Mouse (Mus musculus) heart, postnatal 25 days (tissue): ENCODE data around the gene Celf2. TPM values are rescaled to one million over a fixed set of nuclear protein-coding genes. Genes with fewer than 3 reads are reported as not detected.

Experiments
- DNase-seq: peaks from one replicate; pipeline ENCODE4 v3.0.0; 2022; ENCODE audit warnings: low spot score
- intact Hi-C: fragments of 180-260 bp; cut with DNase I; formaldehyde crosslinking; loops from one replicate; pipeline ENCODE4 v1.15.1; 2025
- total RNA-seq, 2 experiments: library from RNA; stranded (reverse); gene quantifications; 2 replicates each; pipeline ENCODE4 v1.2.3; 2021

Celf2 gene
- total RNA-seq, 2 experiments from 2014 or later: 63.1 to 72.7 TPM

GRCm38 (mm10) chr2:6673418-6673817, 835.9 kb downstream of the Celf2 start:
- intact Hi-C loops: no loop called here
- DNase-seq: no peak

DNA sequence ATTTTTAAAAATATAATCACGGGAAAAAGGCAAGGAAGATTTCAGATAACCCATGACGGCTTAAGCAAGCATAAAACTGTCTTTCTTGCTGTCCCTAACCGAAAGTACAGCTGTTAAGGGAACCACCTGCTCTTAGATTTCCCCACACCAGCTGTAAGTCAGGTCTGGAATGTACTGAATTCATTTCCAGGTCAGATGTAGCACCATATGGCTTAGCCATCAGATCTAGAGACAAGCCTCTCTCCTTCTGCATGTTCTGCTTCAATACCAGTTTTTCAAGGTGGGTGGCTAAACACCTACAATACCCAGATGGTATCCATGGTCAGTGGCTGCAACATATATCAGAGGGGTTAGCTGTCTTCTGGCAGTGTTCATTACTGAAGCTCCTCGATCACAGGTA, 841.8 kb downstream of the Celf2 start:
- intact Hi-C loops: no loop called here
- DNase-seq: no peak

- no peak for DNase-seq
- intact Hi-C loops: no loop called here
Observed at GRCm38 (mm10) chr2:6659834-6660233, 849.5 kb downstream of the Celf2 start.

DNA sequence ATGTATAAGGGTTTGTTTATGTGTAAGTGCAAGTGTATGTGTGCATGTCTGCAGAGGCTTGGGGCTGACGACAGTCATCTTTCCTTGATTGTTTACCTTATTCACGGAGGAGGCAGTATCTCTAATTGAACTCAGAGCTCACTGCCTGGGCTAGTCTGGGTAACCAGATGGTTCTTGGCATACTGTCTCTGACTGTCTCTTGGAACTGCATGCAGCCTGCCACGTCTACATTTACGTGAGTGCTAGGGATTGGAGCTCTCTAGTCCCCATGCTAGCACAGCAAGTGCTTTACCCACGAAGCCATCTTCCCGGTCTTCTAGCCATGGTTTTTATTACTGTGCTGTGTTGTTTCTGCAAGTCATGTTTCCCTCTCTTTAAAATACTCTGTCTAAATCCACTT, 855.6 kb downstream of the Celf2 start:
- no peak for DNase-seq
- intact Hi-C loops: no loop called here

- no peak for DNase-seq
- intact Hi-C loops: no loop called here
Observed at GRCm38 (mm10) chr2:6651697-6652096, 857.7 kb downstream of the Celf2 start.

DNA sequence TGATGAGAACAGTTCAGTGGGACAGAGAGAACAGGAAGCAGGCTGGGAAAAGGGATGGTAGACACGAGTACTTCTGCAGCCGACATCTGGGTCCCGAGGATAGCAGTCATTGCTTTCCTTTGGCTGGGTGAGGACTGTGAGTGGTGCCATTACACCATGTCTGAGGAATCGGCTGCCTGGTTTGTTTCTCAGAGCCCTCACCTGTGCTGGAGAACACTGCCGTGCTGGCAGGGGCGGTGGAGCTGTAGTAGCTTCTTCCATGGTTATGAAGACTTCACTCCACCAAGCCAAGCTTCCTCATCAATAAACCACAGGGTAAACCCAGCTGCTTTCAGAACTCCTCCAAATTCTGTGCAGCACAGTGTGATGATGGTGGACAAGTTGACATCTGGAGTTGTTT, 860.5 kb downstream of the Celf2 start:
- intact Hi-C loops: no loop called here
- DNase-seq: no peak

DNA sequence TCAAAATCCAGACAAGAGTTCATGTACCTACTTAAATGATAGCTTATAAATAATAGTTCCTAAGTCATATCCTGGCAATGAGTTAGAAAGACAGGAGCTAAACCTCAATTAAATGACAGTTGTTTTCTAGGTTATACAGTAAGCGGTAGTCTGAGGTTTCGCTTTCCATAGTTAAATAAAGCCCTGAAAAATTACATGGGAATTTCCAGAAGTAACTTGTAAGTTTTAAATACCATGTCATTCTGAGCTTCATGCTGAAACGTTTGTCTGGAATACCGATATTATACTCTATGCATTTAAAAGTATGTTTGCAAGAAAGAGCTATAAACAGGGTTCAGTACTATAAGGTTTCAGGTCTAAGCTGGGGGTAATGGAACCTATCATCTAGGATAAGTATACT, 862.3 kb downstream of the Celf2 start:
- DNase-seq: no peak
- intact Hi-C loops: no loop called here

- intact Hi-C loops: no loop called here
- no peak for DNase-seq
Observed at GRCm38 (mm10) chr2:6646325-6646724, 863.0 kb downstream of the Celf2 start.

- intact Hi-C loops: no loop called here
- DNase-seq: no peak
Observed at GRCm38 (mm10) chr2:6642222-6642850, 867.0 kb downstream of the Celf2 start.

- DNase-seq: no peak
- intact Hi-C loops: no loop called here
Observed at GRCm38 (mm10) chr2:6639370-6639769, 870.0 kb downstream of the Celf2 start.

- intact Hi-C loops: no loop called here
- DNase-seq: no peak
Observed at GRCm38 (mm10) chr2:6637147-6637546, 872.2 kb downstream of the Celf2 start.

- DNase-seq: no peak
- intact Hi-C loops: no loop called here
Observed at GRCm38 (mm10) chr2:6634899-6635298, 874.5 kb downstream of the Celf2 start.

- DNase-seq: no peak
- intact Hi-C loops: no loop called here
Observed at GRCm38 (mm10) chr2:6633115-6633514, 876.2 kb downstream of the Celf2 start.

- no peak for DNase-seq
- intact Hi-C loops: no loop called here
Observed at GRCm38 (mm10) chr2:6623802-6624201, 885.6 kb downstream of the Celf2 start.

- intact Hi-C loops: no loop called here
- DNase-seq: no peak
Observed at GRCm38 (mm10) chr2:6622082-6622481, 887.3 kb downstream of the Celf2 start.

DNA sequence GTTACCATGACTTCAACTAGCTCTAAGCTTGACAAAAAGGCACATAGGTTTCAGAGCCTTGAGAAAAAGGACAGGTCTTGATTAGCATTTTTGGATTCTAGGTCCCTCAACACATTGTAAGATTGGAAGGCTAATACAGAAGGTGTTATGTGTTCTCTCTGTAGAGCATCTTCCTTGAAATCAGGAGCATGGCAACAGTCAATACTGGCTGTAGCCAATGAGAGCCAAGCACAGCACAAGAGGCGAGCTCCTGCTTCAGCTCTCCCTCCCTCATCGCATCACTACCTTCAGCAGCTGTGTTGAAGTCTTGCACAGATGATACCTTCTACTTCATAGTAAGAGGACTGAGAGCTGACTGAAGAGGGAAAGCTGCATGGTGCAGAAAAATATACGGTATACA, 890.5 kb downstream of the Celf2 start:
- DNase-seq: no peak
- intact Hi-C loops: no loop called here

DNA sequence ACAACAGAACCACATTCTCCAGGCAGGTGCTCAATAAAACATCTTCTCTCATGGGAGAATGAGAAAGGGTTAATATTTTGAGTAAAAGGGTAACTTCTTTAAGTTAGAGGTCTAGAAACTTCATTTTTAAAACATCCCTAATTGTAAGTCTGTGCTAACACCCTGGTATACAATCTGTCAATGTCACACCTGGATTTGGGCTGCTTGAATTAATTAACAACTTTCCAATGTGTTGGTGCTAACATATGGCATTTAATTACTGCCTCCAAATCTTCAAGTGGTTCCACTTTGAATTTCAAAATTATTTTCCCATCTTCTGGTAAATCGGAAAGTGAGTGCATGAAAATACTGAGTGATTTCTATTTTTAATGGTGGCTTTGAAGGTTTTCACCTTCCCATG, 890.9 kb downstream of the Celf2 start:
- intact Hi-C loops: no loop called here
- DNase-seq: no peak

DNA sequence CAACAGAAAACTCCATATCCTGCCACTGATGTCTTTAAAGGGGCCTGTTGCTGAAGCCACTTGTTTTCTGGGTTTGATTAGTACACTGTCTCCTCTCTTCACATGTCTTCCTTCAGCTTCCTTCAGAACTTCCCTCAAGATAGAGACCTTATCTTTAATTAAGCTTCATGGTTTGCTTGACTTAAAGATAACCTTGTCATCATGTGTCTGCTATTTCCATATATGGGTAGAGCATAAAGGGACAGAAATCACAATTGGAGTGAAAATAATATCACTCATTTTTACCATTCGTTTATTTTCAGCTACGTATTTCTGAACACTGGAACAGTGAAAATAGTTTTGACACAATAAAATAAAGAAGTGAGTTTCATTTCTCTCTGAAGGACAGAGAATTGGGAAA, 905.0 kb downstream of the Celf2 start:
- intact Hi-C loops: no loop called here
- DNase-seq: no peak

DNA sequence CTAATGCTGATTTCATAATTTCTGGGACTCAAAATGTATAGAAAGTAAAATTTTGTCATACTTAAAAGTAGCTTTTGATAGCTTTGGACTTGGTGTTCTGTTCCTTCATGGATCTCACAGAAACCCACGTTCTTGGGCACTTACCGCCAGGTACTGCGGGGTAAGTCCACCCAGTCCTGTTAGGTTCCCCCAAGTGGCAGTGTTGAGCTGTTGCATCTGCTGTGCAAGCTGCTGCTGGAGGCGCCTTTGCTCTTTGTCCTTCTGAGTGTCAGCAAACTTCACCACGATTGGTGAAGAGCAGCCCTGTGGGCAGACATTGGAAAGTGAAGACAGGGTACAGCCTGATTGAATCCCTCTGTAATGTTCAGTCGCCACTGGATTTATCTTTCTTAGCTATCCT, 905.5 kb downstream of the Celf2 start:
- intact Hi-C loops: no loop called here
- no peak for DNase-seq

GRCm38 (mm10) chr2:6602163-6602562, 907.2 kb downstream of the Celf2 start:
- intact Hi-C loops: no loop called here
- DNase-seq: no peak

GRCm38 (mm10) chr2:6598879-6599167, 910.5 kb downstream of the Celf2 start:
- no peak for DNase-seq
- intact Hi-C loops: no loop called here

- intact Hi-C loops: no loop called here
Observed at GRCm38 (mm10) chr2:6598124-6598878, 911.1 kb downstream of the Celf2 start.

More at GRCm38 (mm10) chr2:6598124-6598878, 911.1 kb downstream of the Celf2 start:
- DNase-seq: no peak
